Mouse (Mus musculus) limb, embryonic 15.5 days (tissue): Measurements from ENCODE around the gene Mphosph9. TPM values are rescaled to one million over a fixed set of nuclear protein-coding genes. Genes with fewer than 3 reads are reported as not detected.

Source experiments
- ATAC-seq: fragments of 200-750 bp; cut with Nextera tagmentation; 2 replicates; pipeline ENCODE4 v1.8.0; 2017; ENCODE audit warnings: low read depth, moderate TSS enrichment; ENCODE audit not compliant: insufficient number of reproducible peaks, low FRiP score, low TSS enrichment
- H3K27ac ChIP-seq: fragments of 300-500 bp; sonication (generic); 2 replicates; pipeline ENCODE4 v1.5.1; 2015; ENCODE audit warnings: moderate library complexity, mild to moderate bottlenecking, inconsistent platforms
- H3K27me3 ChIP-seq: fragments of 300-500 bp; sonication (generic); 2 replicates; pipeline ENCODE4 v1.6.1; 2015; ENCODE audit warnings: inconsistent platforms
- H3K36me3 ChIP-seq: fragments of 300-500 bp; sonication (generic); 2 replicates; pipeline ENCODE4 v1.6.1; 2015; ENCODE audit warnings: inconsistent platforms
- H3K4me1 ChIP-seq: fragments of 300-500 bp; sonication (generic); 2 replicates; pipeline ENCODE4 v1.6.1; 2015; ENCODE audit warnings: inconsistent platforms
- H3K4me2 ChIP-seq: fragments of 300-500 bp; sonication (generic); 2 replicates; pipeline ENCODE4 v1.6.1; 2015; ENCODE audit warnings: mild to moderate bottlenecking, inconsistent platforms
- H3K4me3 ChIP-seq: fragments of 300-500 bp; sonication (generic); 2 replicates; pipeline ENCODE4 v1.5.1; 2015; ENCODE audit warnings: mild to moderate bottlenecking, inconsistent platforms
- H3K9ac ChIP-seq: fragments of 300-500 bp; sonication (generic); 2 replicates; pipeline ENCODE4 v1.6.1; 2015; ENCODE audit warnings: inconsistent platforms
- H3K9me3 ChIP-seq: fragments of 300-500 bp; sonication (generic); 2 replicates; pipeline ENCODE4 v1.6.1; 2016; ENCODE audit warnings: inconsistent platforms
- WGBS: fragments of 180-500 bp; shearing (Covaris S2); methylation state at CpG from one replicate; pipeline ENCODE4 v1.1.7; 2015; 5-methylcytosine and 5-hydroxymethylcytosine counted together
- polyA plus RNA-seq: library from polyadenylated mRNA; unstranded; fragments of >200 nt; fragmentation: Nextera tagmentation; extraction: Ambion mirVana; gene quantifications from 2 replicates; pipeline ENCODE4 v1.2.1, GENCODE M21; 2015

Mphosph9 gene
- polyA plus RNA-seq, 1 experiment from 2014 or later, result 8.2 TPM

DNA sequence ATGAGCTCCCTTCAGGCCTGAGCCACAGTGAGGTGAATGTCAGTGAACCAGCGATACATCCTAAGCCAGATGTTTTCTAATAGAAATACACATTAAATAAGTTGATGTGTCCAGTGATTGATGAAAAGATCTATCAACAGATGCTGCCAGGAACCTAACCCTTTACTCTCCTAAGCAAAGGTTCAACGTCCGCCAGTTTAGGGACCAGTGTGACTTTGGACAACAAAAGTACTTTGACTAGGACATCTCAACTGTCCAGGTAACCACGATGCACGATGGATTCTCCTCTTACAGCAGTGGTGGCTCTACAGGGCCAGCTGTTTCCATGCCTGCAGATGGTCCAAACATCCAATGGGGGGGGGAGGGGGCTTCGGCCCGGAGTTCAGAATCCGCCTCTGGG is 83.3 kb downstream of the Mphosph9 start:
- Histone ChIP-seq H3K36me3 (peaks cover 17% of the 10 kb centered on the region; the same call in 1 of the 2 replicates), H3K27ac (no peak overlapping the region), H3K9ac (no peak overlapping the region), H3K4me3 (no peak overlapping the region), H3K27me3 (no peaks in the 10 kb centered on the region), H3K9me3 (no peaks in the 10 kb centered on the region), H3K4me2 (no peak overlapping the region), H3K4me1 (peaks cover 33% of the 10 kb centered on the region)
- no peak for ATAC-seq
- 92% methylated on average over 8 of the region's 8 CpGs for WGBS

DNA sequence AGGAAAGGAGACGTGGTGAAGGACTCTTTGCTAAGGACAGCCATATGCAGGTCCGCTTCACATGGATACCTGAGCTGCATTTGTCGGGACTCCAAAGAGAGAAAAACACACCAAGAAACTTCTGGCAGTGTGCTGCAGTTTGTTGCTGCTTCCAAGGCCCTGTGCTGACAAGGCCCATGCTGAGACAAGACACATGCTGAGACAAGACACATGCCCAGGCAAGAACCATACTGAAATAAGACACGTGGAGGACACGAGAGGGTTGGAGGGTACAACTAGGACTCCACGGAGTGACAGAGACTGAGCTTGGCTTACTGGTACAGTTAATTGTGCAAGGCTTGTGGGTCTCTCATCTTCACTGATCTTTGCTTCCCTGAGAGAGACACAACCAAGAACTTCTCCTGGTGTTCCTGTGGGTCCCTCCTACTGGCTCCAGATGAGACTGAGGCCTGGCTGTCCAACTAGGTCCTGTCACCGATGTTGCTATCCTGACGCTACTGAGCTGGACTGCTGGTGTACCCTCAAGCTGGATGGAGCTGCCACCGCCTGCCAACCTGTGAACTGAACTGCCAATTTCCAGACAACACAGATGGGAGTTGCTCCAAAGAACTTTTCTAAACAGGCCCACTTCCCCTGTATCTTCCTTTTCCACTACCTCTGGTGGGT is 84.4 kb downstream of the Mphosph9 start:
- Histone ChIP-seq H3K4me1 (peaks cover 26% of the 10 kb centered on the region), H3K4me2 (no peak overlapping the region), H3K36me3 (peaks cover 17% of the 10 kb centered on the region; the same call in 1 of the 2 replicates), H3K27ac (no peak overlapping the region), H3K4me3 (no peak overlapping the region), H3K9ac (no peak overlapping the region), H3K9me3 (no peaks in the 10 kb centered on the region), H3K27me3 (no peaks in the 10 kb centered on the region)
- ATAC-seq, result no peak
- WGBS, result 85% methylated on average over 9 of the region's 9 CpGs

DNA sequence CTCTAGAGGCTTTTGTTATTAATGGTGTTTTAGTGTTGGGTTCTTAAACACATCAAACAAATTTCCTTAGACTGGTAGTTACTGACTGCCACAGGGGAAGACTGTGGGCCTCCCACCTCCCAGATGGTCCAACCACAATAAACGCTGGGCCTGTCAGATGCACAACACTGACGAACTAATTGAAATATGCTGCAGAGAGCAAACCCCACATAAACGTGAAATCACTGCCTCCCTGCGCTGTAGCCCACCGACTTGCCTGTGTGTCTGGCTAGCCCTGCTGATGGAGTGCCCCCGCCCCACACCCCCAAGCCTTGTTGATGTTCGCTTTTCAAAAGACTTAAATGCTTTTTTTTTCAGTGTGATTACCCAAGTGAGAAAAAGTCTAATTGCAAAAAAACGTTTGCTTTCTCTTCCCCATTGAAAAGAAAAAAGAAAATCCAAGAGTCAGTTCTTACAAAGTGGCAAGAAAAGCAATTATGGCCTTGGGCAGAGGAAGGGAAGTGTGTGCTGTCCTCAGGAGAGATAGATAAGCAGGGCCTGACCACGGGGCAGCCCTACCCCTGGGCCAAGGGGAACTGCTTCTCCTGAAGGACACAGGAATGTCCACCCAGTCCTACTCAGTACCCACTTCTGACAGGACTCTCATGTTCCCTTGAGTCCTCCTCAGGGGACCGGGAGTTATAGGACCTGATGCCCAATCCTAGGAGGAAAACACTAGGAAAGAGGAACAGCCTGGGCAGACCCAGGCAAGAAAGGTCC is 85.9 kb downstream of the Mphosph9 start:
- WGBS, result 25% methylated on average over 10 of the region's 10 CpGs
- Histone ChIP-seq H3K4me2 (0 out of 2 replicates have a peak overlapping the region, but pooled peaks have one; percentile 29), H3K4me1 (peaks cover 20% of the 10 kb centered on the region), H3K36me3 (peaks cover 17% of the 10 kb centered on the region; the same call in 1 of the 2 replicates), H3K27ac (no peak overlapping the region), H3K9ac (no peak overlapping the region), H3K9me3 (no peaks in the 10 kb centered on the region), H3K27me3 (no peaks in the 10 kb centered on the region), H3K4me3 (no peak overlapping the region)
- no peak for ATAC-seq

DNA sequence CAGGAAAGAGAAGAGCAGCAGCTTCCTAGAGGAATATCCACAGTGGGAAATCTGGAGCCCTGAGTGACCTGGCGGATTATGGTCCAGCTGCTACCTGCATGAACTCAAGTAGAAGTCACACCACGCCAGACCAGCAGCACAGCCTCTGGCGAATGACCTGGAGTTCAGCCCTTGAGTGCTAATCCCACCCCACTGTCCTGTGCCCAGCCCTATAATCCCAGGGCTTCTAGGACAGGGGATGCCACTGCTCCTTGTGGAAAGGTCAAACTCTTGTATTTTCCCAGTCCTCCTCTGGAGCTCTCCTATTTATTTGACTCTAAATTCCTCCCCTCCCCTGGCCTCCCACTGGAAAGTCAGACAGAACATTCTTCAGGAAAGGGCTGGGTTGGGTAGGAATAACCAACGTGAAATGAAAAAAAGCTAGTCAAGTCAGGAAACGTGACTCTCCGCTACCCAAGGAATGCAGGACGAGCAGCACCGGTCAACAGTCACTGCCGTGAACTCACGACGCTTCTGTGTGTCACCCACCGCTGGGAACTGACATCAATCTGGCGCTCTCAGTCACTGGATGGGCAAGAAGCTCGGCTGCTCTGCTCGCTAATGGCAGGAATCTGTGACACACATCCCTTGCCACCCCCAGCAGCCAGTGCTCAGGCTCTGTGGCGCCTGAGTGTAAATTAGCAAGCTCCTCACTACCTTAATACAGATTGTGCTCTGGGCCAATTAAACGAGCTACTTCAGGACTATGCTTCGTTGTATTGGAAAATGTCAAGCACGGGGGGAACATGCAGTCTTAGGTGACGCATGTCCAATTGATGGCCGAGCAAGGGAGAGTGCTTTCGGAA is 86.7 kb downstream of the Mphosph9 start:
- Histone ChIP-seq H3K36me3 (peaks cover 14% of the 10 kb centered on the region; the same call in 1 of the 2 replicates), H3K9me3 (no peaks in the 10 kb centered on the region), H3K4me3 (no peak overlapping the region), H3K27ac (peak overlapping the region; percentile 14; the same call in 1 of the 2 replicates), H3K4me2 (peak overlapping the region; percentile 29; the same call in 1 of the 2 replicates), H3K4me1 (peaks cover 20% of the 10 kb centered on the region), H3K27me3 (no peaks in the 10 kb centered on the region), H3K9ac (no peak overlapping the region)
- ATAC-seq, result no peak
- WGBS, result 16% methylated on average over 22 of the region's 22 CpGs

DNA sequence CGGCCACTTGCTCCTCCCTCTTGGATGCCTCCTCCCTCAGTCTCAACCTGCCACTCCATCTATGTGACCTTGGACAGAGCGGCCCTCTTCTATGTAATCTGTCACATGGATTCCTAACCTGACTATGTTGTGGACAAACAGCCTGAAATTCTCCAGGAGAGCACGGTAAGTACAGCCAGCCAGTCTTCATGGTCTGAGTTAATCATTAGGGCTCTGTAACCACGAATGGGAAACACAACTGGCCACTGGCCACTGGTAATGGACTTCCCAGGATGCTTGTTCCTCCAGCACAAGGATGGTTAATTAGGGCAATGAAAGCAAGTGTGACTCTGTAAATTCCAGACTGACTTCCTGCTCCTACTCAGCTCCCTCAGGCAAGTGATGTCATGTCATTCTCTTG is 91.6 kb downstream of the Mphosph9 start:
- no peak for ATAC-seq
- WGBS, result 64% methylated on average over 4 of the region's 4 CpGs
- no peaks in the 10 kb centered on the region for H3K27me3 ChIP-seq

DNA sequence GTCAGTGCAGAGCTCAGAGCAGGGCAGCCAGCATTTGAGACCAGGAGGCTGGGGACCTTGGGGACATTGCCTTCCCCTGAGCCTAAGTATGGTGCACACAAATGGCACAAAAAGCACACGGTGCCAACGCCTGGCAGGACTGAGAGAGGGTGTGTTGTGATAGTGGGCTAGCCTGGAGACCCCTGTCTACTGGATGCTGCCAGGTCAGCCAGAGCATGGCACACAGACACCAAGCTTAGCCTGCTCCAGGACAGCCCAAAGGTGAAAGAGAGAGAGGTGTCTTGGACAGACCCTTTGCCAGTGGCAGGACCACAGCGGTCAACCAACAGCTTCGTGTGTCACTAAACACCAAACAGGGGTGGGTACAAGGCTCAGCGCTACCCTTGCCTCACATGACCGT is 93.0 kb downstream of the Mphosph9 start:
- H3K36me3 ChIP-seq, result no peaks in the 10 kb centered on the region
- peaks cover 19% of the 10 kb centered on the region; the same call in 1 of the 2 replicates for H3K4me1 ChIP-seq
- H3K4me2 ChIP-seq, result no peak overlapping the region
- no peak overlapping the region for H3K4me3 ChIP-seq
- no peak overlapping the region for H3K27ac ChIP-seq
- no peaks in the 10 kb centered on the region for H3K9me3 ChIP-seq
- no peak for ATAC-seq
- no peak overlapping the region for H3K9ac ChIP-seq
- WGBS, result 89% methylated on average over 6 of the region's 6 CpGs
- H3K27me3 ChIP-seq, result no peaks in the 10 kb centered on the region

More for the DNA sequence above, 91.6 kb downstream of the Mphosph9 start:
- Histone ChIP-seq H3K4me1 (peaks cover 28% of the 10 kb centered on the region), H3K36me3 (no peaks in the 10 kb centered on the region), H3K27ac (no peak overlapping the region), H3K4me3 (no peak overlapping the region), H3K9me3 (no peaks in the 10 kb centered on the region), H3K4me2 (no peak overlapping the region), H3K9ac (no peak overlapping the region)

DNA sequence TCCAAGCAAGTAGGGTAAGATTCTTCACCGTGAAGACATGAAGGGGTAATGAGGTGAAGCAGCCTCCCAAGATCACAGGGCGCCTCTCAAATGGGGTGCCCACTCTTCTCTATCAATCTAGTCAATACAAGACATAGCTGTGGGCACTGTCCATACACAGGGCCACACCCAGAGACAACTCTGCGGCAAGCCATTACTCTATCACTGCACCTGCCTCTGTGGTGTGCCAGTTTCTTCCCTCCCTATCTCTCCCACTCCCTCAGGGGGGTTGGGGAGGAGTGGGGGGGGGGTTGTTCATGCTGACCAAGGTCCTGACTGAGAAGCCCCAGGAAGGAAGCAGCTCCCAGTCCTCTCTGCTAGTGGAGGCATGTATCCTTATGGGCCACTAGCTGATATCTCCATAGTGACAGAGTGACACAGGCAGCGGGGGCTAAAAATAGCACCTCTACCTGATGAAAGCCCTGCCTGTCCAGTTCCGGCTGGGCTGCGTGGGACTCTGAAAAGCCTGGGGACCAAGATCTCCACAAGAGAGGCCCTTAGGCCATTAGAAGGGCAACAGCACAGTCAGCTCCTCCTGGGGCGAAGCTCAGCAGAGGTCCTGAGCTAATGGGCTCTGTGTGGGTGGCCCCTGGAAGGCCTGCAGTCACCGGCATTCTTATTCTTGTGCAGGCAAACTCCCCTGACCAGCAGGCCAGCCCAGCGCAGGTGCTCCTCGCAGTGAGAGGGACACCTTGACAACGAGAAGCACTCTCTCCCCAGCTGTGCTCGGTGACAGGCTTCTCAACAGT is 93.7 kb downstream of the Mphosph9 start:
- 57% methylated on average over 12 of the region's 12 CpGs for WGBS
- Histone ChIP-seq H3K27ac (no peak overlapping the region), H3K9ac (no peak overlapping the region), H3K27me3 (no peaks in the 10 kb centered on the region), H3K4me1 (peaks cover 19% of the 10 kb centered on the region; the same call in 1 of the 2 replicates), H3K9me3 (no peaks in the 10 kb centered on the region), H3K4me2 (no peak overlapping the region), H3K4me3 (no peak overlapping the region), H3K36me3 (no peaks in the 10 kb centered on the region)
- ATAC-seq, result no peak

DNA sequence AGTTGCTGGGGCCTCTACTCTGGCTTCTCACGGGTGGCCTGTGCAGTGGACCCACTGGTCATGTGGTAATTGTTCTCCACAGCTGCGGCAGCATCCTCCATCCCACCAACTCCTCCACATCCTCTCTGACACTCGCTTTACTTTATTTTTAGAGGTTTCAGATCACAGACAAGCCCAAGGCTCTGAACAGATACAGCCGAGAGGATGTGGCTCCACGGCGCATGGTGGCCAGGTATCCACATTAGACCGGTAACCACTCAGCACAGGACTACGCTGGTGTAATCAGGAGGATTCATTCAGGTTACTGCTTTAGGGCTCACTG is 94.7 kb downstream of the Mphosph9 start:
- Histone ChIP-seq H3K4me1 (peaks cover 19% of the 10 kb centered on the region; the same call in 1 of the 2 replicates), H3K27me3 (no peaks in the 10 kb centered on the region), H3K9me3 (no peaks in the 10 kb centered on the region), H3K27ac (no peak overlapping the region), H3K36me3 (no peaks in the 10 kb centered on the region), H3K9ac (no peak overlapping the region), H3K4me3 (no peak overlapping the region), H3K4me2 (no peak overlapping the region)
- WGBS, result 82% methylated on average over 8 of the region's 8 CpGs
- ATAC-seq, result no peak

DNA sequence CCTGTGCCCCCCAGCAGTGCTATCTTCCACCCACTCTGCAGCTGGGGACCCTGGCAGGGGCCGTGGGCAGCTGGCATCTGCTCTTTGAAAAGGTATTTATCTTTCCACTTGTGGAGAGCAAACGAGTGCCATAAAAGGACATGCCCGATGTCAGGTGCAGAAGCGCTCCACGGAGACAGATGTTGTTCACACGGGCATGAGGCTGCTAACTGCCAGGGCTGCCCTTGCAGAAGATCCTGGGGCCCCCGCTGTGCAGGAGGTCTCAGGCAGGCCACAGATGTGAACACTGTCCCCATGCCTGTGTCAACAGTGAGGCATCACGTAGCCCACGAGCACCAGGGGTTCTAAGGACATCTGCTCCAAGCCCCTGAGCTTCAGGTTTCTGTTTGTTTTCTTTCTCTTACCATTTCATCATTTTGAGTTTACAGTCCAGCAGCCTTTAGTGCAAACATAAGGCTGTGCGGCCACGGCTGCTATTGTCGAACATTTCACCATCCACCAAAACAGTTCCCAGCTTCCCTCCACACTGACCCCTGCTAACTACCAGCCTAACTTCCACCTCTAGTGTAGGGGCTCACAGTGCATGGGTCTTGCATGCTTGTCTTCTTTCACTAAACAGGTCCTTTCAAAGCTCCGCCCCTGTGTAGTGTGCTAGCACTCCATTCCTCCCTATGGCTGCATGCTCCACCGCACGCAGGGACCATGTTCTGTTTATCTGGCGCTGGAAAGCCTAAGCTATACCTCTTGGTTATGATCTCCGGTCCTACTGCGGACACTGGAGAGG is 95.2 kb downstream of the Mphosph9 start:
- 63% methylated on average over 18 of the region's 18 CpGs for WGBS
- H3K27me3 ChIP-seq, result no peaks in the 10 kb centered on the region
- ATAC-seq, result no peak
- no peak overlapping the region for H3K27ac ChIP-seq
- no peak overlapping the region for H3K4me2 ChIP-seq
- H3K9ac ChIP-seq, result no peak overlapping the region
- no peaks in the 10 kb centered on the region for H3K36me3 ChIP-seq
- H3K9me3 ChIP-seq, result no peaks in the 10 kb centered on the region
- H3K4me3 ChIP-seq, result no peak overlapping the region
- peaks cover 19% of the 10 kb centered on the region; the same call in 1 of the 2 replicates for H3K4me1 ChIP-seq

DNA sequence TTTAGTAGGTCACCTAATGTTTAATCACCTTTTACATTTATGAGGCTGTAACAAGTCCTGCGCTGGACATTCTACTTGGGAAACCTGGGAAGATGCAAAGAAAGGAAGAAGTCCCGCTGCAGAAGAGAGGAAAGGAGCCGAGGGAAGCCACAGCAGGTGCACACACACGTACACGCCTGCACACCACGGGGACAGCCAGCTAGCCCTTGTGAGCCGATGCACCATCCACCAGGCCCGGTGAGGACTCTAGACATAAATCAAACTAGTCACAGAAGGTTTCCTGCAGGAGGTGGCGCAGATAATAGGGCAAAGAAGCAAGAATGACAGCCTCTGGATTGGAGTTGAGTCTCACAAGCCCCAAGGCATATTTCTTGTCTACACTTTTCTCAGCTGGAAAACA is 97.3 kb downstream of the Mphosph9 start:
- Histone ChIP-seq H3K27me3 (no peaks in the 10 kb centered on the region), H3K4me2 (no peak overlapping the region), H3K9me3 (no peaks in the 10 kb centered on the region), H3K27ac (no peak overlapping the region), H3K9ac (no peak overlapping the region), H3K36me3 (no peaks in the 10 kb centered on the region), H3K4me1 (peaks cover 23% of the 10 kb centered on the region), H3K4me3 (no peak overlapping the region)
- WGBS, result 73% methylated on average over 9 of the region's 9 CpGs
- no peak for ATAC-seq

DNA sequence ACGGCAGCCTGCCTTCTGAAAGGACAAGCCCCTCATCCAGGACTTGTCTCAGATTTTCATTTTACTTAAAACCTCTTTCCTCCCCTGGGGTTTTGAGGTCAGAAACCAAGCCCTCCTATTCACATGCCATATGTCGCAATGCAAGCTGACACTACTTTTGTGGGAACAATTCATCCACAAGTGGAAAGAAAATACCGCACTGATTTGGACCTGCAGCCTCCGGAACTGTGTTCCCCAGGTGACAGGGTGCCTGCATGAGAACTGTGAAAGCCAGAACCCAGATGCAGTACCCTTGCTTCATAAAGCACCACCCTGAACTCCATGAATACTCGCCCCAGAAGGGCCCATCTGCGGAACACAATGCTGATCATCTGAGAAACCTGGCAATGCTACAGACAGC is 100.6 kb downstream of the Mphosph9 start:
- Histone ChIP-seq H3K36me3 (no peaks in the 10 kb centered on the region), H3K9ac (no peak overlapping the region), H3K27ac (no peak overlapping the region), H3K4me2 (no peak overlapping the region), H3K9me3 (no peaks in the 10 kb centered on the region), H3K27me3 (no peaks in the 10 kb centered on the region), H3K4me3 (no peak overlapping the region), H3K4me1 (peaks cover 18% of the 10 kb centered on the region)
- ATAC-seq, result no peak
- 59% methylated on average over 6 of the region's 6 CpGs for WGBS
